Mouse (Mus musculus) lung, adult 2 months (tissue): ENCODE measurements around the gene Cmc4.

Source experiments
- CTCF ChIP-seq: fragments of 200-500 bp; IDR thresholded peaks from 2 replicates; pipeline ENCODE4 v1.5.1; 2011; ENCODE audit warnings: mild to moderate bottlenecking, low read length, control low read depth; ENCODE audit not compliant: insufficient read depth
- POLR2A ChIP-seq: fragments of 200-500 bp; IDR thresholded peaks from 2 replicates; pipeline ENCODE4 v1.6.1; 2011; ENCODE audit warnings: low read depth, mild to moderate bottlenecking, control low read depth, low read length, borderline replicate concordance; ENCODE audit errors: extremely low read depth

DNA sequence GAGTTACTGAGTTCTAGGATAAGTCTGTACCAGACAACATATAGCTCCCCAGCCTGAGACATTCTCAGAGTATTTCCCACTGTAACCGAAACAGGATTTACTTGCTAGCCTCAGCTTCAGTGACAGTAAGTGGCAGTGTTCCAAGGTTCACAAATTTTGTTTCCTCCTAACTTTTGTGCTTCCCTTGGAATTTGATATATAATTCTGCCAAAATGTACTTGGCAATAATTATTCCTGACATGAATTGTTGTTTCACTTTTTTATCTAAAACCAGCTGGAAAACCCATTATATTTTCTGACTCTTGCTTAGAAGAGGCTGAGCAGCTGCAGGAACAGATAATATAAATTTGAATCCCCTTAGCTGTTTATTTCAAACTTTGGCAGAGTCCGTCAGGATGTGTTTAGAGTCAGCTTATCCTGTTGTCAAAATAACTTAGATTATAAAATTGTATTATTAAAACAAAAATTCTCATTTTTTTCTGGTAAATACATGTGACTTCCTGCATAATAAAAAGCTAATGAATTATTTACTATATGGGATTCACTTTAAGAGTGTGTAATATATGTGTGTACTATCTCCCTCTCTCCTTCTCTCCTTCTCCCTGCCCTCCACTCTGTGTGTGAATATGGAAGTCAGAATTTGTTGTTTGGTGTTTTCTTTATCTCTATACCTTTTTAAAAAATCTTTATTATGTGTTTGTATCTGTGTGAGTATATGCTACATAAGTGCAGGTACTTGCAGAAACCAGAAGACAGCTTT is 43.5 kb downstream of the Cmc4 start:
- no peak for TF ChIP-seq POLR2A
- TF ChIP-seq CTCF = no peak
